Mouse (Mus musculus): ENCODE measurements around the gene Arid4b. TPM values are rescaled to one million over a fixed set of nuclear protein-coding genes. Genes with fewer than 3 reads are reported as not detected.

Arid4b gene
- polyA plus RNA-seq, 1 experiment from 2014 or later, result 50.0 TPM

DNA sequence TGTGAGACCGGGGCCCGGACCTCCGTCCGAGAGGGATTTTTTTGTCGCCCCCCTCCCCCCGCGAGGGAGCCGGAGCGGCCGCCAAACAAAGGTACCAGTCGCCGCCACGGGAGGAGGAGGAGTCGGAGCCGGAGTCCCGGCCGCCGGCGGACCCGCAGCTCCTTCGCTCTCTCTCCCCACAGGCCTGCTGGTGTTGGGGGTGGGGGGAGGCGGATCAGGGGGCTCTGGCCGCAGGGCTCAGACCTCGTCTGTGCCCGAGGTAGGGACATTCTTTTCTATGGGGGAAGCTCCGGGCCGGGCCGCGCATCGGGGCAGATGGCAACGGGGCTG lies 875 bp downstream of the Arid4b start:
- H3K27me3 ChIP-seq (replicated peaks), result no peaks in the 10 kb centered on the region
- peak overlapping the region; percentile 87 for H3K4me2 ChIP-seq
- H3K9ac ChIP-seq, result peak overlapping the region; percentile 99
- peaks cover 18% of the 10 kb centered on the region for H3K4me1 ChIP-seq (replicated peaks)
- peaks cover 11% of the 10 kb centered on the region; the same call in 1 of the 2 replicates for H3K36me3 ChIP-seq
- H3K27ac ChIP-seq (ENCODE audit: poor library complexity, severe bottlenecking), result peak overlapping the region; percentile 98
- ATAC-seq (ENCODE audit: insufficient number of reproducible peaks, low FRiP score), result peak; percentile 49
- H3K9me3 ChIP-seq (replicated peaks), result no peaks in the 10 kb centered on the region
- WGBS, result 0% methylated on average over 25 of the region's 31 CpGs
- H3K4me3 ChIP-seq, result peak overlapping the region; percentile 98

DNA sequence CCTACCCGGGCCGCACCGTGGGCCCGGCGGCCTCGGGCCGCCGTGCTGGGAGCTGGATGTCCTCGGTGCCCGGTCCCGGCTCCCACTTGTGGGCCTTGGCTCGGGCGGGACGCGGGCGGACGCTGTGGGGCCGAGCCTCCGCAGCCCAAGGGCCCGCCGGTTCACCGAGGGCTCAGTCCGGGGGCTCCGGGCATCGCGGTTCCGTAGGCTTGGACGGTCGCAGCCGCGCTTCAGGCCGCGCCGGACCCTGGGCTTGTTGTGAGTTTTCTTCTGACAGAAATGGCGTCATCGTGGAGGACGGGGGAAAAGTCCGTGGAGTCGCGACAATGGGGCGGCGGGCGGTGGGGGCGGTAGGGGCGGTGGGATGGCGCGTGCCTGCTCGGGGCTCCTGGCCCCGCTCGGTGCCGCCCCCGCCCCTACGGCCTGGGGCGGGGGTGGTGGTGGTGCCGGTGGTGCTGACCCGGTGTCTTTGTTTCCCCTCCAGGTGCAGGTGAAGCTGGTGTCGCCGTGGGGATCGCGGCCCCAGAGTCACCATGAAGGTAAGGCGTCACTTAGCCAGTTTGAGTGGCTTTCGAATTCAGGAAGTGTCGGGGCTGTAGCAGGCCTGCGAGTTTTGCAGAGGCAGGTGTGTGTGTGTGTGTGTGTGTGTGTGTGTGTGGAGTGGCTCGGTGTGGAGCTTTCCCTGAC lies 1.5 kb downstream of the Arid4b start:
- Histone ChIP-seq H3K9me3 (replicated peaks) (no peaks in the 10 kb centered on the region), H3K4me2 (peak overlapping the region; percentile 87), H3K36me3 (0 out of 2 replicates have a peak, but pooled peaks cover 12% of the 10 kb centered on the region), H3K27ac (ENCODE audit: poor library complexity, severe bottlenecking) (peak overlapping the region; percentile 98), H3K4me1 (replicated peaks) (peaks cover 18% of the 10 kb centered on the region), H3K27me3 (replicated peaks) (no peaks in the 10 kb centered on the region), H3K9ac (peak overlapping the region; percentile 99), H3K4me3 (peak overlapping the region; percentile 98)
- ATAC-seq (ENCODE audit: insufficient number of reproducible peaks, low FRiP score), result peak; percentile 2; the same call in 1 of the 2 replicates
- WGBS, result under 1% methylated on average over 65 of the region's 65 CpGs

DNA sequence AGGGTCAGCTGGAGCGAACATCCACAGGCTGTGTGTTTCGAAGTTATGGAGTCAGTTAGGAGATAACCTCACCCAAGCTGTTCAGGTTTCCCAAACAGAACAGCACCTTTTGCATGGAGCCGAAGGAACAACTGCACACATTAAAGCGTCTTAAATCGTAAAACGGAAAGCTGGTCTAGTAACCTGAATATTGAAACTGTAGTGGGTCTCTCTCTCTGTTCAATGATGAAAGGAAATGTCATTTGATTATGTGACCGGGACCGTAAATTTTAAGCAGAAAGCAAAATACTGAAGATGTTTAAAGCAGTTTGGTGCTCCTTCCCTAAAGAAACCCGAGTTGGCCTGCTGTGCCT lies 2.0 kb downstream of the Arid4b start:
- Histone ChIP-seq H3K9me3 (replicated peaks) (no peaks in the 10 kb centered on the region), H3K27me3 (replicated peaks) (no peaks in the 10 kb centered on the region), H3K4me2 (peak overlapping the region; percentile 87), H3K4me3 (peak overlapping the region; percentile 98), H3K36me3 (0 out of 2 replicates have a peak, but pooled peaks cover 12% of the 10 kb centered on the region), H3K4me1 (replicated peaks) (peaks cover 18% of the 10 kb centered on the region), H3K9ac (peak overlapping the region; percentile 99), H3K27ac (ENCODE audit: poor library complexity, severe bottlenecking) (peak overlapping the region; percentile 98)
- no peak for ATAC-seq (ENCODE audit: insufficient number of reproducible peaks, low FRiP score)
- WGBS, result 21% methylated on average over 9 of the region's 9 CpGs

DNA sequence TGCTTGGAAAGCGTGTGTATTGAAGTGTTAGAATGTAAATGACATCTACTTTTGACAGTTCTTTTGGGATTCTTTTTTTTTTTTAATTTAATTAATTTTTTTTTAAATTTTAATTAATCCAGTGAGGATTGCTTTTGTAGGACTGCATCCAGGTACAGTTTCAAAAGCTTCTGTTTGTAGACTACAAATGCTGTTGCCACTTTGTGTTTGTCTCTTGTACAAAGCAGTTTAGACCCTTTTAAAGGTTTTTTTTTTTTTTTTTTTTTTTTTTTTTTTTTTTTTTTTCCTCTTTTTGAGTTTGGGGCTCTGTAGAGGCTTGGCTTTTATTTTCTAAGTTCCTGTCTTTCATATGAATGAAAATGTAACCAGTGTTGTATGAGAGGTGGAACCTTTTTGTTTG lies 2.7 kb downstream of the Arid4b start:
- Histone ChIP-seq H3K27me3 (replicated peaks) (no peaks in the 10 kb centered on the region), H3K9ac (no peak overlapping the region), H3K4me1 (replicated peaks) (peaks cover 18% of the 10 kb centered on the region), H3K27ac (ENCODE audit: poor library complexity, severe bottlenecking) (no peak overlapping the region), H3K9me3 (replicated peaks) (no peaks in the 10 kb centered on the region), H3K4me2 (no peak overlapping the region), H3K4me3 (no peak overlapping the region), H3K36me3 (0 out of 2 replicates have a peak, but pooled peaks cover 12% of the 10 kb centered on the region)
- no peak for ATAC-seq (ENCODE audit: insufficient number of reproducible peaks, low FRiP score)
- WGBS, result 78% methylated on average over 1 of the region's 1 CpGs

DNA sequence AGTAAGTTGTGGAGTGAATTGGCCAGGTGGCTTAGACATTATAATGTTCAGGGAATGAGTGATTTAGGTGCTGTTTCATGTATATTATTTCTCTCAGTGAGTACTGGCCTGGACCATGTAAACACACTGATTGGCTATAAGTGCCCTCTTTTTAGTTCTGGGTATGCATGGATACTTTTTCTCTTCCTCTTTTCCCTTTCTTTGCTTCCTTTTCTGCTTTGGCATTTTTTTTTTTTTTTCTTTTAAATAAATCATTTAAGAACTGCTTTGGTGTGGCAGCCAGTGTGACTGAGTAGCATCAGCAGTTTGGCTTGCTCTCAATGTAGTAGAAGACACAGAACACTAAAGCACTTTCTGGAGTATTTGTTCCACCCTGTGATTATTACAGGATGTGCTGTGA lies 5.0 kb downstream of the Arid4b start:
- Histone ChIP-seq H3K9ac (no peak overlapping the region), H3K4me1 (replicated peaks) (peaks cover 12% of the 10 kb centered on the region; the same call in 1 of the 2 replicates), H3K4me3 (no peak overlapping the region), H3K36me3 (0 out of 2 replicates have a peak, but pooled peaks cover 12% of the 10 kb centered on the region), H3K27ac (ENCODE audit: poor library complexity, severe bottlenecking) (no peak overlapping the region), H3K4me2 (no peak overlapping the region), H3K9me3 (replicated peaks) (no peaks in the 10 kb centered on the region), H3K27me3 (replicated peaks) (no peaks in the 10 kb centered on the region)
- ATAC-seq (ENCODE audit: insufficient number of reproducible peaks, low FRiP score), result no peak

DNA sequence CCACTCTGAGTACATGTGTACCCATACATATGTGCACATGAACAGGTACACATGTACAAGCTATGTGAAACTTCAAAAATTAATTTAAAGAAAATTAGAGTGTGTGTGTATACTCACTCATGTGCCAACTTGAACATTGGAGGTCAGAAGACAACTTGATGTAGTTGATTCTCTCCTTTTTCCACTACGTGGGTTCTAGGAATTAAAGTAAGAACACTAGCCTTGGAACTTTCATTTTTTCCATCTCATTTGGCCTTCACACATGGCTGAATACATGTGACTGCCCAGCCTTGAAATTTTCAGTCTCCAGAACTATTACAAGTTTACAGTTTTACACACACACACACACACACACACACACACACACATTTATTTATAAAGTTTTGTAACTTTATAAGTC lies 6.3 kb downstream of the Arid4b start:
- H3K4me3 ChIP-seq, result no peak overlapping the region
- no peak overlapping the region for H3K27ac ChIP-seq (ENCODE audit: poor library complexity, severe bottlenecking)
- H3K4me2 ChIP-seq, result no peak overlapping the region
- WGBS, result 92% methylated on average over 1 of the region's 1 CpGs
- no peaks in the 10 kb centered on the region for H3K27me3 ChIP-seq (replicated peaks)
- no peak for ATAC-seq (ENCODE audit: insufficient number of reproducible peaks, low FRiP score)
- H3K36me3 ChIP-seq, result 0 out of 2 replicates have a peak, but pooled peaks cover 12% of the 10 kb centered on the region
- H3K9me3 ChIP-seq (replicated peaks), result no peaks in the 10 kb centered on the region
- no peak overlapping the region for H3K9ac ChIP-seq
- H3K4me1 ChIP-seq (replicated peaks), result peaks cover 12% of the 10 kb centered on the region; the same call in 1 of the 2 replicates

DNA sequence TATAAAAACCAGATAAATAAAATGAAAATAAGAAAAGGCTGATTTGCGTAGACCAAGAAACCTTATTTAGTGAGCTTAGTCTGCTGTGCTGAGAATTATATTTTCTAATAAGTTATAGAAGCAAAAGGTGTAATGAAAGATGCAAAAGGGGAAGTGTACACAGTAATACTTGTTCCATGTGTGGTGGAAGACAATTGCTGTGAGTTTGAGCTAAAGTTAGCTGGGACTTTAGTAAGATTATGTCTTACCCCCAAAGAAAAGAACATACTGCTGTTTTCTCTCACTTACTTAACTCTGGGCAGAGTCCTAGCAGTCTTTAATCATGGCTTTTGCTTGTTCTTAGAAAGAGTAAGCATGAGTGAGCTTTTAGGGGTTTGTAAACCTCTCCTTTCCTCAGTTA lies 11.3 kb downstream of the Arid4b start:
- 0 out of 2 replicates have a peak, but pooled peaks cover 2% of the 10 kb centered on the region for H3K4me1 ChIP-seq (replicated peaks)
- no peak overlapping the region for H3K4me2 ChIP-seq
- ATAC-seq (ENCODE audit: insufficient number of reproducible peaks, low FRiP score), result no peak
- no peak overlapping the region for H3K4me3 ChIP-seq
- H3K27me3 ChIP-seq (replicated peaks), result no peaks in the 10 kb centered on the region
- H3K27ac ChIP-seq (ENCODE audit: poor library complexity, severe bottlenecking), result no peak overlapping the region
- no peak overlapping the region for H3K9ac ChIP-seq
- H3K36me3 ChIP-seq, result 0 out of 2 replicates have a peak, but pooled peaks cover under 1% of the 10 kb centered on the region
- WGBS, result 94% methylated on average over 1 of the region's 1 CpGs
- no peaks in the 10 kb centered on the region; the same call in 1 of the 2 replicates for H3K9me3 ChIP-seq (replicated peaks)

DNA sequence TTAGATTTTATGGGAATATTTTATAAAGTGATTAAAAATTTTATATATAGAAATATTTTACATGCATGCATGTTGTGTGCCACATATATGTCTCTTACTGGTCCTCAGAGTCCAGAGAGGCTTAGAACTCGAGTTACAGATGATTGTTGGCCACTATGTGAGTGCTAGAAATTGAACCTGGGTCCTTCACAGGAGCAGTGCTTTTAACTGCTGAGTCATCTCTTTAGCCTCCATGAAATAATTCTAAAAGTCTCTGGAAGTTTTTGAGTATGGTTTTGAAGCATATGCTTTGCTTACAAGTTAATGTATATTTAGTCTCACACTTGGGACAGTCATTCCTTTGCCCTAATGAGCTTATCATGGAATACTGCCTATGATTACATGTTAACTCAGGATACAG lies 12.3 kb downstream of the Arid4b start:
- H3K27ac ChIP-seq (ENCODE audit: poor library complexity, severe bottlenecking), result no peak overlapping the region
- no peak overlapping the region for H3K4me3 ChIP-seq
- 91% methylated on average over 1 of the region's 1 CpGs for WGBS
- no peaks in the 10 kb centered on the region; the same call in 1 of the 2 replicates for H3K9me3 ChIP-seq (replicated peaks)
- H3K4me1 ChIP-seq (replicated peaks), result peaks cover 5% of the 10 kb centered on the region
- no peak overlapping the region for H3K9ac ChIP-seq
- no peak for ATAC-seq (ENCODE audit: insufficient number of reproducible peaks, low FRiP score)
- no peaks in the 10 kb centered on the region for H3K36me3 ChIP-seq
- H3K27me3 ChIP-seq (replicated peaks), result no peaks in the 10 kb centered on the region
- no peak overlapping the region for H3K4me2 ChIP-seq

DNA sequence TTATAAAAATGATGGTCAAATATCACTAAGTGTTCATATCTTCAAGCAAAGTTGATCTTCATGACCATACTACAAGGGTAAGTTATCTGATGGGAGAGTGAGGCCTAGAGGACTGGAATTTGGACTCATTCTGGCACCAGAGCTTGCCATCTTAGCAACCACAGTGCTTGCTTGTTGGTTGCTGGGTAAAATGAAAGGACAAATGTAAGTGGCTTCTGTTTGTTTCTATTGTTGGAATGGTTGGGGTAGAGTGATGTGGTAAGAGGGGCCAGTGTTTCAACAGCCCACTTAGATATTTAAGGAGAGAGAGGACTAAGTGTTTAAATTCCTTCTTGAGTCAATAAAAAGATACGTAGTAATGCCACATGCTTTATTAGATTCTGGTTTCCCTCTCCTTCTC lies 25.6 kb downstream of the Arid4b start:
- 0 out of 2 replicates have a peak overlapping the region, but pooled peaks have one; percentile 13 for H3K4me2 ChIP-seq
- H3K4me3 ChIP-seq, result no peak overlapping the region
- 58% methylated on average over 1 of the region's 1 CpGs for WGBS
- H3K4me1 ChIP-seq (replicated peaks), result no peaks in the 10 kb centered on the region; the same call in 1 of the 2 replicates
- 0 out of 2 replicates have a peak, but pooled peaks have one; percentile 9 for ATAC-seq (ENCODE audit: insufficient number of reproducible peaks, low FRiP score)
- peak overlapping the region; percentile 54; the same call in 1 of the 2 replicates for H3K27ac ChIP-seq (ENCODE audit: poor library complexity, severe bottlenecking)
- no peak overlapping the region for H3K9ac ChIP-seq
- H3K36me3 ChIP-seq, result peaks cover 3% of the 10 kb centered on the region; the same call in 1 of the 2 replicates
- 0 out of 2 replicates have a peak, but pooled peaks cover 2% of the 10 kb centered on the region for H3K9me3 ChIP-seq (replicated peaks)
- no peaks in the 10 kb centered on the region for H3K27me3 ChIP-seq (replicated peaks)

DNA sequence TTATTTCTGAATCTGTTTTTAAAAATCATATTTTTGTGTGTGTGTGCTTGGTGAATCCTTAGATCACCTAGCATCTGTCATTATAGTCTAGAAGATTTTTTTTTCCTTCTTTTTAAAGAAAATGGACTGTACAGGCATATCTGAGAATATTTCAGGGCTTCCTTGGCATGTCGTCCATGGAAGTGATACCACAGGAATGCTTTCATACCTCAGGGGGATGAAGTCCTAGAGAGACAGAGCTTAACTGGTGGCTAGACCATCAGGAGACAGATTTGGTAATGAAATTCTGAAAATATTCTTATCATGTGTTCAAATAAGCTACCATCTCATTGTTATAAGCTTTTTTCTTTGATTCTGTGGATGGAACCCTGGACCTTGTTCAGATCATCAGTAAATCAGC lies 40.0 kb downstream of the Arid4b start:
- Histone ChIP-seq H3K9me3 (replicated peaks) (no peaks in the 10 kb centered on the region), H3K4me2 (no peak overlapping the region), H3K27me3 (replicated peaks) (no peaks in the 10 kb centered on the region), H3K4me3 (no peak overlapping the region), H3K9ac (no peak overlapping the region), H3K36me3 (no peaks in the 10 kb centered on the region), H3K27ac (ENCODE audit: poor library complexity, severe bottlenecking) (no peak overlapping the region), H3K4me1 (replicated peaks) (peaks cover 8% of the 10 kb centered on the region)
- 17% methylated on average over 1 of the region's 1 CpGs for WGBS
- no peak for ATAC-seq (ENCODE audit: insufficient number of reproducible peaks, low FRiP score)

DNA sequence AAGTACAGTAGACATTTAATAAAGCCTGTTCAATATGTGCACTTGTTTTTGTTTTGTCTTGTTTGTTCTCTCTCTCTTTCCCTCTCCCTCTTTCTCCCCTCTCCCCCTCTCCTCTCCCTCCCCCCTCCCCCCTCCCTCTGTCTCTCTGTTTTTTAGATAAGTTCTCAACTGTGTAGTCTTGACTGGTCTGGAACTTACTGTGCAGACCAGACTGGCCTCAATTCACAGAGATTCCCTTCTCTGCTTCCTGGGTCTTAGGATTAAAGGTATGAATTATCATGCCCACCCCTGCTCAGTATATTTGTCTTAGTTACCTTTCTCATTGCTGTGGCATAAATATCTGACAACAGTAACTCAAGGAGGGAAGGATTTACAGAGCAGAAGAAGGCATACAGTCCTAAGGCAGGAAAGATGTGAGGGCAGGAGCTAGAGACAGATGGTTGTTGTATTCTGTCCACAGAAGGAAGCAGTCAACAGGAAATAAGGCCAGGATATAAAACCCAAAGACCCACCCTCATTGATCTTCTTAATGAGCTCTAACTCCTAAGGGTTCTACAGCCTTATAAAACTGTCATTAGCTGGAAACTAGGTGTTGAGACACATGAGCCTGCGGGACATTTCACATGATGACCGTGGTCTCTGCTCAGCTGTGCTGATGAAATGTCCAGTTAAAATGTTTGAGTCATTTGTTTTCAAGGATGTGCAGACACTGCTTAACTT lies 47.3 kb downstream of the Arid4b start:
- H3K27ac ChIP-seq (ENCODE audit: poor library complexity, severe bottlenecking), result no peak overlapping the region
- H3K4me2 ChIP-seq, result no peak overlapping the region
- peaks cover 11% of the 10 kb centered on the region for H3K4me1 ChIP-seq (replicated peaks)
- no peaks in the 10 kb centered on the region for H3K27me3 ChIP-seq (replicated peaks)
- no peak overlapping the region for H3K4me3 ChIP-seq
- 84% methylated on average over 2 of the region's 2 CpGs for WGBS
- no peak for ATAC-seq (ENCODE audit: insufficient number of reproducible peaks, low FRiP score)
- H3K9ac ChIP-seq, result no peak overlapping the region
- H3K9me3 ChIP-seq (replicated peaks), result no peaks in the 10 kb centered on the region
- no peaks in the 10 kb centered on the region for H3K36me3 ChIP-seq
